Mouse (Mus musculus) CD4-positive, CD25-positive, alpha-beta regulatory T cell, adult 9 weeks (primary cell): Measurements from ENCODE around the gene Dmrtc1c2. TPM values are rescaled to one million over a fixed set of nuclear protein-coding genes. Genes with fewer than 3 reads are reported as not detected.

ENCODE experiments used
- polyA plus RNA-seq: library from polyadenylated mRNA; unstranded; fragments of 100-300 nt; shearing (Covaris generic); gene quantifications from one replicate; pipeline ENCODE4 v1.2.1, GENCODE M21; 2017

Gene Dmrtc1c2
- not detected for polyA plus RNA-seq

DNA sequence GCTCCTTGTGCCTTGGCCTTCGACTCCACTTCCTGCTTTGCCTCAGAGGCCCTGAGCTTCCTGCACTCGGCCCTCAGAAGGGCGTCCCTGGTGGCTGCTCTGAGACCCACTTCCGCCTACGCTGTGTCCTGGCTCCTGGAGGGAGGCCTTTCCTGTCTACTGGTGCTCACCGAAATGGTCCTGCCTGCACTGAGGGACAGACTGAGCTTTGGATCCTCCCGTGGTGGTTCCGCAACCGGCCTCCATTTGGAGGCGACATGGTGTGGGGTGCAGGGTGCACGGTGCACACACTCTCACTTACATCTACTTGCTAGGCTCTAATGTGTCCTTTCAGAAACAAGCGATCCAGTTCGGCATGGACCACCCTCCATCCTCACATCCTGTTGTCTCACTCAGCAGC lies at the start of gene Dmrtc1c2:
Dmrtc1c2 (minus strand) TSS at position 101 of the 400 bp plus-strand sequence.

DNA sequence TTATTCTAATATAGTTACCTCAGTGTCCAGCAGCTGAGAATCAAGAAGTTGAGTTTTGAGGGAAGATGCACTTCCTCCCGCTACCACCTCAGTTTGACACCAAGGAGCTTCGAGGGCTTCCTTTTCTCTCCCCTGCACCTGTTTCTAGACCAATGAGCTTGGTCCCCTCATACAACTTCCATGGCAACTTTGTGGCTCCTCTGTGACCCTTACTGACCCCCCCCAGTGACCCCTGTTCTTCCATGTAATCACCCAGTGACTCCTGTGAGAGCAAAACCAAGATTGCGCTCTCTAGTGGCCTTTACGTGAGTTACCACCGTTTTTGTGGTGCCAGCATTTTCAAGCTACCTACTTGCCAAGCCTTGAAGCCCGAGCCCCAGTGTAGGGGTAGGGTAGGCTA lies 13.5 kb upstream of the Dmrtc1c2 start, which contains the start of gene 1700031F05Rik:
1700031F05Rik (minus strand) TSS at position 101 of the 400 bp plus-strand sequence.

DNA sequence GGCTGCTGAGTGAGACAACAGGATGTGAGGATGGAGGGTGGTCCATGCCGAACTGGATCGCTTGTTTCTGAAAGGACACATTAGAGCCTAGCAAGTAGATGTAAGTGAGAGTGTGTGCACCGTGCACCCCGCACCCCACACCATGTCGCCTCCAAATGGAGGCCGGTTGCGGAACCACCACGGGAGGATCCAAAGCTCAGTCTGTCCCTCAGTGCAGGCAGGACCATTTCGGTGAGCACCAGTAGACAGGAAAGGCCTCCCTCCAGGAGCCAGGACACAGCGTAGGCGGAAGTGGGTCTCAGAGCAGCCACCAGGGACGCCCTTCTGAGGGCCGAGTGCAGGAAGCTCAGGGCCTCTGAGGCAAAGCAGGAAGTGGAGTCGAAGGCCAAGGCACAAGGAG lies 51.8 kb downstream of the Dmrtc1c2 start, which contains the start of gene Dmrtc1c1:
Dmrtc1c1 (plus strand) TSS at position 301 of the 400 bp plus-strand sequence.

Other genes with a start within 250 kb of the Dmrtc1c2 start
- 0.07 TPM for gene Phka1, start 210.4 kb downstream of the Dmrtc1c2 start, polyA plus RNA-seq
- gene Gm3880, start 167.6 kb downstream of the Dmrtc1c2 start, polyA plus RNA-seq, result not detected
- gene Gm9112, start 147.0 kb downstream of the Dmrtc1c2 start, polyA plus RNA-seq, result not detected
- not detected for gene Dmrtc1b, start 146.8 kb downstream of the Dmrtc1c2 start, polyA plus RNA-seq
- gene Dmrtc1c1, start 51.7 kb downstream of the Dmrtc1c2 start, polyA plus RNA-seq, result not detected
- gene 1700031F05Rik, start 13.4 kb upstream of the Dmrtc1c2 start, polyA plus RNA-seq, result not detected
- not detected for gene Dmrtc1a, start 54.1 kb upstream of the Dmrtc1c2 start, polyA plus RNA-seq
- not detected for gene 1700011M02Rik, start 54.3 kb upstream of the Dmrtc1c2 start, polyA plus RNA-seq
- gene 1700018G05Rik, start 73.8 kb upstream of the Dmrtc1c2 start, polyA plus RNA-seq, result not detected